Mouse (Mus musculus) neutrophil, adult 59 days (primary cell): ENCODE measurements around the gene Olfr995. TPM values are rescaled to one million over a fixed set of nuclear protein-coding genes. Genes with fewer than 3 reads are reported as not detected.

Experiments
- total RNA-seq, 2 experiments: library from RNA; stranded (reverse); gene quantifications; 1 replicate in 1 of 2; 2 replicates in 1 of 2; pipeline ENCODE4 v1.2.4; 2023

Gene Olfr995
- not detected for total RNA-seq

DNA sequence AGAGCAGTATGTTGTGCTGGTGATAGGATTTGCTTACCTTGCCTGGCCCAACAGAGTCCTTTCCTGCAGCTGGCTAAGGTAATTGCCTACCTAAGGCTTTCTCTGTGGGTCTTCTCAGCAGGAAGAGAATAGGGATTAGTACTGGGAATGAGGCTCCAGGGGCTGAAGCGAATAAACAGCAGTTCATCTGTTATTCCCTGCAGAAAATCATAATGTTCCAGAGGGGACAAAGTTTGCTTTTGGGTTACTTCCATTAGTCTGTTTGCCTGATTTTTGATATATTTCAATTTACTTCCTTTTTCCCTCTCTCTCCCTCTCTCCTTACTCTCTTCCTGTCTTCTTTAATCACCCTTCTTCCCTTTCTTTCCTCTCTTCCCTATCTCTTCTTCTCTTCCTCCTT is at the start of gene Olfr995:
TSS of gene Olfr995 (minus strand) at position 101 of the 400 bp plus-strand sequence.

DNA sequence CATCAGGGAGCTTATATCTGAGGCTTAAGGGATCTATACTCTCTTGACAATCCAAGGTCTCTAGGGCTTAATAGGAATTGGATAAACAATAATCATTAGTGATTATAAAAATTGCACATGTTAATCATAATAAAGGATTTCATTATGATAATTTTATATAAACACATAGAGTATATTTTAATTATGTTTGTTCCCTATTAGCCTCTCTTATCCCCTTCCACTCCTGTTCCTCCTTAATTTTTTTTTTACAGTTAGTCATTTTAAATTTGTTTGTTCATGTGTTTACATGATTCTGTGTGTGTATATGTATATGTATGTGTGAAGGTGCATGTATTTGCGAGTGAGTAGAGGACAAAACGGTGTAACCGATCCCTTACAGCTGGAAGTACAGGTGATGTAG is 7.1 kb downstream of the Olfr995 start, which contains the start of gene Olfr994:
TSS of gene Olfr994 (minus strand) at position 101 of the 400 bp plus-strand sequence.

DNA sequence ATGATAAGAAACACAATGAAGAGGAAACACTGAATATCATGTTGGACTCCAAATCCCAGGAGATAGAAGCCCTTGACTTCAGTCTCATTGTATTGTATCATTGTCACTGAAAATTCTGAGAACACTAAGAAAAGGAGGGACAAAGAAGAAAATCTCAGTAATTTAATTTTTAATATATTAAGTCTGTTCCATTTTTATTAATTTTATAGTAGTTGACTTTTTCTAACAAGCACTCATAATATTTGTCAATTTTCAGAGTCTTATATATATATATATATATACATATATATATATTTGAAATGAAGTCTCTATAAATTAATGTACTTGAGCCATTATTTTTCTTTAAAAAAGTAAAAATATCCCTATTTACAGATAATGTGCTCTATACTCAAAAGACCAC is 28.7 kb downstream of the Olfr995 start, which contains the start of gene Olfr993:
TSS of gene Olfr993 (minus strand) at position 101 of the 400 bp plus-strand sequence.

DNA sequence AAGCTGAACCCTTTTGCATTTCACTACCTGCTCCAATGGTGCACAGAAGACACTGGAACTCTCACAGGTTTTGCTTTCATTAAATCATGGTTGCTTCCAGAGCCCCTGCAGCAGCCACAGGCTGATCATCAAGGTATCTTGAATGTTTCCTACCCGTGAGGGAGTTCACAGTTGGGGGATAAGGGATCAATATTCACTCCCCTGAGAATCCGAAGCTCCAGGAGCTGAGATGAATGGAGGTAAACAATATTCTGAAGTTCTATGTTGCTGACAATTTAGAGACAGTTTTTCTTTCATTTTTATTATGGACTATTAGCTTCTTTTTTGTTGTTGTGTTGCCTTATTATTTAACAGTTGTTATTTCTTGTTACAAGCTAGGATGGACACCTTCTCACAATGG is 34.1 kb downstream of the Olfr995 start, which contains the start of gene Olfr992:
TSS of gene Olfr992 (minus strand) at position 101 of the 400 bp plus-strand sequence.

Other genes with a start within 250 kb of the Olfr995 start
- gene Lrrc55, start 246.4 kb downstream of the Olfr995 start, total RNA-seq: not detected
- gene Olfr987, start 104.3 kb downstream of the Olfr995 start, total RNA-seq: not detected
- gene Olfr988, start 80.4 kb downstream of the Olfr995 start, total RNA-seq: not detected
- not detected for gene Olfr992, start 34.2 kb downstream of the Olfr995 start, total RNA-seq
- gene Olfr993, start 28.8 kb downstream of the Olfr995 start, total RNA-seq: not detected
- not detected for gene Olfr994, start 7.2 kb downstream of the Olfr995 start, total RNA-seq
- gene 4833423E24Rik, start 75.4 kb upstream of the Olfr995 start, total RNA-seq: not detected
- gene Olfr996, start 135.6 kb upstream of the Olfr995 start, total RNA-seq: not detected
- not detected for gene Olfr998, start 145.3 kb upstream of the Olfr995 start, total RNA-seq
- gene Olfr1000, start 168.3 kb upstream of the Olfr995 start, total RNA-seq: not detected
- not detected for gene Olfr1002, start 207.1 kb upstream of the Olfr995 start, total RNA-seq
- not detected for gene Olfr154, start 220.8 kb upstream of the Olfr995 start, total RNA-seq
- not detected for gene Olfr1006, start 235.1 kb upstream of the Olfr995 start, total RNA-seq
- not detected for gene Olfr1008, start 245.8 kb upstream of the Olfr995 start, total RNA-seq